Mouse (Mus musculus) heart, postnatal 0 days (tissue): ENCODE results near the gene Eral1.

ENCODE experiments used
- CTCF ChIP-seq: IDR thresholded peaks from 2 replicates; pipeline ENCODE4 v1.5.1; 2016; ENCODE audit warnings: antibody characterized with exemption, control low read depth, low read depth
- EP300 ChIP-seq: IDR thresholded peaks from 2 replicates; pipeline ENCODE4 v1.6.1; 2016; ENCODE audit warnings: antibody characterized with exemption, low read depth

DNA sequence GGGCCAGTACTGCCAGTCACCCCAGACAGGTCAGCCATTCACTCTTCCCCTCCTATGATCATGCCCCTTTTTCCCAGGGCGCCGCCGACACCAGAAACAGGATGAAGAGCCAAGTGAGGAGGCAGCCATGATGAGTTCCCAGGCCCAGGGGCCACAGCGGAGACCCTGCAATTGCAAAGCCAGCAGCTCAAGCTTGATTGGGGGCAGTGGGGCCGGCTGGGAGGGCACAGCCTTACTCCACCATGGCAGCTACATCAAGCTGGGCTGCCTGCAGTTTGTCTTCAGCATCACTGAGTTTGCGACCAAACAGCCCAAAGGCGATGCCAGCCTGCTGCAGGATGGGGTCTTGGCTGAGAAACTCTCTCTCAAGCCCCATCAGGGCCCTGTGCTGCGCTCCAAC, 50.9 kb downstream of the Eral1 start:
- no peak for TF ChIP-seq EP300
- no peak for TF ChIP-seq CTCF
